ENCODE assay signal across 8 mouse cellular contexts in the genomic region with DNA sequence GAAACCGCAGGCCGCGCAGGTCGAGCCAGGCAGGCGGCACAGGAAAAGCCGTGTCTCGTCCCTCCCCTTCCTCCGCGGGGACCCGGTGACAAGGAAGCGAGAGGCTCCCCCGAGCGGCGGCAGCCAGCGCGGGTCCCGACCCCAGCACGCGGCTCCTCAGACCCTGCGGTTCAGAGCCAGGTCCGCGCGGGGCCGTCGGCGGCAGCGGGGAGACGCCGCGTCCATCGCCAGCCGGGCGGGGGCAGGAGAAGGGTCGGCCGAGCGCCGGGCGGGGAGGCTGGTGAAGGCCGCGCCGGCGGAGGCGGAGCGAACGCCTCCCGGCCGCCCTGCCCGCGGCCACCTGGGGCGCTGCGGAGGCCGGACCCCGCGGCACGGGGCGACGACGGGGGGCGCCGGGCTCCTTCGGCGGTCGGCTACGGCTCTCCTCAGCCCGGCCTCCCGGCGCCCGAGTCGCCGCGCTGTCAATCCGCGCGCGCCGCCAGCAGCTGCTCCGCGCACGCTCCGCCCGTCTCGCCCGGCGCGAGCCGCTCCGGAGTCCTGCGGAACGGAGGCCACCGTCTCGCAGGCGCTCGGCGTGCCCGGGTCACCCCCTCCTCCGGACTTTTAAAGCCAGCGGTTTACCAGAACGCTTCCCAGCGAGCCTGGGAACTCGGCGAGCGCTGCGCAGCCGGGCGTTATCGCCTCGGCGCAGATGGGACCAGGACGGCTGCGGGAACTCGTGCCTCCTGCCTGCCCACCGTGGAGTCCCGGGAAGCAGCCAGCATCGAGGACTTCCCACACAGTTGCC. TPM values are rescaled to one million over a fixed set of nuclear protein-coding genes. Genes with fewer than 3 reads are reported as not detected.
DNase-seq lines count a peak whose midpoint lies in the region; ATAC-seq lines count a peak whose summit lies in the region.

A gene (minus strand): TSS at position 247 of the 787 bp plus-strand sequence.

- peak; percentile 98 for ATAC-seq in intestine, embryonic 14.5 days (replicated peaks; ENCODE audit: low FRiP score, low TSS enrichment, low read depth)
- peak; percentile 69 for ATAC-seq in megakaryocyte progenitor cell, adult 5-6 weeks (replicated peaks; ENCODE audit: poor library complexity)

- under 1% methylated on average over 95 of the region's 114 CpGs for WGBS in intestine, embryonic 14.5 days

- no peaks in the 10 kb centered on the region for H3K27me3 ChIP-seq in intestine, embryonic 14.5 days (replicated peaks; ENCODE audit: control insufficient read depth, insufficient read depth, low read length)

- H3K9me3 ChIP-seq in intestine, embryonic 14.5 days (ENCODE audit: control insufficient read depth, low read length), result no peaks in the 10 kb centered on the region

- H3K4me1 ChIP-seq in intestine, embryonic 14.5 days (replicated peaks; ENCODE audit: control insufficient read depth, insufficient read depth, low read length), result peaks cover 16% of the 10 kb centered on the region

- DNase-seq in adrenal gland, adult (ENCODE audit: inconsistent age in 2 of 2, low spot score in 1 of 2), result peak; percentile 88 to 97
- DNase-seq in embryo, embryonic 10.5 days (ENCODE audit: low spot score), result peak; percentile 88
- peak; percentile 89 for DNase-seq in gastrocnemius, postnatal 25 days
- DNase-seq in intestine, embryonic 14.5 days (ENCODE audit: low spot score), result peak; percentile 90
- DNase-seq in left cerebral cortex, postnatal 10 days (ENCODE audit: extremely low spot score in 1 of 2, low spot score in 2 of 2), result peak; percentile 64 to 92
- DNase-seq in right cerebral cortex, postnatal 10 days (ENCODE audit: low spot score in 2 of 2), result peak; percentile 88
- DNase-seq in urinary bladder, postnatal 36 days (ENCODE audit: low spot score in 2 of 2), result peak; percentile 79 to 82

- peak within 1 kb of the TSS; percentile 99 for H3K9ac ChIP-seq in intestine, embryonic 14.5 days (ENCODE audit: low read length)

- H3K4me3 ChIP-seq in intestine, embryonic 14.5 days (ENCODE audit: low read depth, low read length), result peak within 1 kb of the TSS; percentile 92

- H3K27ac ChIP-seq in intestine, embryonic 14.5 days (ENCODE audit: low read depth), result peak within 1 kb of the TSS; percentile 100

- peaks cover 15% of the 10 kb centered on the region for H3K36me3 ChIP-seq in intestine, embryonic 14.5 days (ENCODE audit: control insufficient read depth, insufficient read depth, low read length)

- intact Hi-C loops in left cerebral cortex, postnatal 10 days (cut with DNase I), result loop anchor here (5.0 kb wide), 1 partner anchor 163 kb away; no protein-coding TSS in a partner anchor

- H3K4me2 ChIP-seq in intestine, embryonic 14.5 days (ENCODE audit: low read length), result peak within 1 kb of the TSS; percentile 75

RNA-seq across cellular contexts. Expression of the gene that starts here (rescaled TPM):
- total RNA-seq in gastrocnemius, postnatal 25 days (2021), result 10 to 100 TPM; 80.5 to 82.2 TPM
- 41.1 and 43.3 TPM in 2 replicates for polyA plus RNA-seq in intestine, embryonic 14.5 days (2014; fragmentation: Nextera tagmentation; extraction: Ambion mirVana)
- 10 to 100 TPM; 89.9 to 90.7 TPM for total RNA-seq in left cerebral cortex, postnatal 10 days (2021)
- total RNA-seq in megakaryocyte progenitor cell, adult 5-6 weeks (2015), result 50.5 and 58.2 TPM in 2 replicates
- total RNA-seq in megakaryocyte progenitor cell, adult 5-6 weeks (2017), result 83.8 and 108 TPM in 2 replicates

Comparison
In these comparisons a context has a peak if more than half of its experiments do, and no peak if none do; other contexts are left out.
1. Peak in every context shown above with its lines: DNase-seq, ATAC-seq, H3K4me3 ChIP-seq and H3K27ac ChIP-seq.